ENCODE assay signal across 11 mouse cellular contexts in the genomic region with DNA sequence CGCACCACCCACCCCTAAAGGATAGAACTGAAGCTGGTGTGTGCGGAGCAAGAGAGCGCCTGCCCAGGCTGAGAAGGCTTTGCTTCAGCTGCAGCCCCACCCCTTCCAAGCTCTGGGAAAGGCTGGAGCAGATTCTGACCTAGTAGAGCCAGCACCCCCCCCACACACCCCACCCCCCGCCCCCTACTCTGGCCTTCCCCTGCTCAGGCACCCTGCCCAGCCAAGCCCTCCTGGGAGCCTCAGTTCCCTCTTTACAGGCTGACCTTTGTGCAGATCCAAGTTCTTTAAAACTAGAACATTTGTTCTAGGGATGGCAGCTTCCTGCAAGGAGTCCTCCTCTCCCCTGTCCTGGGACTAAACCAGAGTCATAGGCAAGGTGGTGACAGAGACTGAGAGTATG. TPM values are rescaled to one million over a fixed set of nuclear protein-coding genes. Genes with fewer than 3 reads are reported as not detected.
A peak's percentile ranks its signal among the peaks of the same experiment; 100 is the strongest.
DNase-seq lines count a peak whose midpoint lies in the region; ATAC-seq and TF ChIP-seq lines count a peak whose summit lies in the region.
"Had no signal": no experiment of that assay in that cellular context is flagged by ENCODE, and none has a peak within 500 bp of the region (broad histone marks: within the 10 kb centered on the region; RNA-seq: fewer than 3 reads in every experiment).

No protein-coding gene starts in this region.

- no peak for TF ChIP-seq POLR2A in limb, embryonic 14.5 days (IDR thresholded peaks at IDR 0.05; ENCODE audit: borderline replicate concordance, extremely low read depth, insufficient read depth, insufficient read length)

- no peak for ATAC-seq in hindbrain, embryonic 15.5 days (ENCODE audit: low FRiP score, low read depth)
- ATAC-seq in hindbrain, embryonic 14.5 days (ENCODE audit: low FRiP score) = no peak
- ATAC-seq in intestine, embryonic 14.5 days (replicated peaks; ENCODE audit: low FRiP score, low TSS enrichment, low read depth) = no peak
- ATAC-seq in limb, embryonic 14.5 days (ENCODE audit: low FRiP score, low read depth) = no peak
- no peak for ATAC-seq in forebrain, embryonic 11.5 days (replicated peaks; ENCODE audit: low FRiP score)

- no peak overlapping the region for H3K27ac ChIP-seq in hindbrain, embryonic 15.5 days (replicated peaks)
- H3K27ac ChIP-seq in hindbrain, embryonic 14.5 days = no peak overlapping the region
- peak overlapping the region; percentile 83 for H3K27ac ChIP-seq in gastrocnemius, adult 2 months
- H3K27ac ChIP-seq in intestine, embryonic 14.5 days (ENCODE audit: low read depth) = no peak overlapping the region
- no peak overlapping the region for H3K27ac ChIP-seq in limb, embryonic 14.5 days (replicated peaks; ENCODE audit: low read depth, low read length)
- H3K27ac ChIP-seq in forebrain, embryonic 11.5 days (ENCODE audit: low read depth, low read length) = no peak overlapping the region
- H3K27ac ChIP-seq: neural tube, embryonic 13.5 days had no signal

- H3K4me1 ChIP-seq in hindbrain, embryonic 15.5 days (replicated peaks) = peaks cover 28% of the 10 kb centered on the region
- no peaks in the 10 kb centered on the region; the same call in 1 of the 2 replicates for H3K4me1 ChIP-seq in hindbrain, embryonic 14.5 days (replicated peaks; ENCODE audit: control insufficient read depth, insufficient read depth, low read length)
- H3K4me1 ChIP-seq in intestine, embryonic 14.5 days (replicated peaks; ENCODE audit: control insufficient read depth, insufficient read depth, low read length) = peaks cover 15% of the 10 kb centered on the region
- H3K4me1 ChIP-seq in limb, embryonic 14.5 days (ENCODE audit: control insufficient read depth, insufficient read depth, low read length) = peaks cover 26% of the 10 kb centered on the region
- peaks cover 12% of the 10 kb centered on the region for H3K4me1 ChIP-seq in forebrain, embryonic 11.5 days (replicated peaks; ENCODE audit: control insufficient read depth, insufficient read depth, low read length)

- 0 out of 2 replicates have a peak overlapping the region, but pooled peaks have one; percentile 100 for H3K4me2 ChIP-seq in hindbrain, embryonic 15.5 days
- no peak overlapping the region for H3K4me2 ChIP-seq in hindbrain, embryonic 14.5 days (replicated peaks)
- 0 out of 2 replicates have a peak overlapping the region, but pooled peaks have one; percentile 100 for H3K4me2 ChIP-seq in intestine, embryonic 14.5 days (ENCODE audit: low read length)
- H3K4me2 ChIP-seq in limb, embryonic 14.5 days (replicated peaks; ENCODE audit: low read depth, low read length, severe bottlenecking) = 0 out of 2 replicates have a peak overlapping the region, but pooled peaks have one; percentile 10
- no peak overlapping the region for H3K4me2 ChIP-seq in forebrain, embryonic 11.5 days (ENCODE audit: low read depth, low read length, severe bottlenecking)

- intact Hi-C loops in gastrocnemius, adult 2 months (cut with DNase I) = no loop called here

- no peak overlapping the region for H3K4me3 ChIP-seq in hindbrain, embryonic 15.5 days
- no peak overlapping the region for H3K4me3 ChIP-seq in hindbrain, embryonic 14.5 days (replicated peaks; ENCODE audit: low read length)
- peak overlapping the region; percentile 77 for H3K4me3 ChIP-seq in gastrocnemius, adult 2 months
- H3K4me3 ChIP-seq in intestine, embryonic 14.5 days (ENCODE audit: low read depth, low read length) = no peak overlapping the region
- H3K4me3 ChIP-seq in limb, embryonic 14.5 days (replicated peaks; ENCODE audit: low read length) = no peak overlapping the region
- H3K4me3 ChIP-seq in forebrain, embryonic 11.5 days (ENCODE audit: low read depth, low read length) = no peak overlapping the region

- WGBS in hindbrain, embryonic 15.5 days = 44% methylated on average over 4 of the region's 4 CpGs
- WGBS in hindbrain, embryonic 14.5 days = 39% methylated on average over 4 of the region's 4 CpGs
- 42% methylated on average over 4 of the region's 4 CpGs for WGBS in intestine, embryonic 14.5 days
- 48% methylated on average over 4 of the region's 4 CpGs for WGBS in limb, embryonic 14.5 days
- 52% methylated on average over 4 of the region's 4 CpGs for WGBS in forebrain, embryonic 11.5 days

- peaks cover 25% of the 10 kb centered on the region for H3K27me3 ChIP-seq in hindbrain, embryonic 15.5 days
- H3K27me3 ChIP-seq in hindbrain, embryonic 14.5 days (ENCODE audit: control insufficient read depth, insufficient read depth, low read length) = peaks cover 36% of the 10 kb centered on the region
- no peaks in the 10 kb centered on the region for H3K27me3 ChIP-seq in intestine, embryonic 14.5 days (replicated peaks; ENCODE audit: control insufficient read depth, insufficient read depth, low read length)
- H3K27me3 ChIP-seq in limb, embryonic 14.5 days (ENCODE audit: control insufficient read depth, insufficient read depth, low read length) = no peaks in the 10 kb centered on the region
- peaks cover 30% of the 10 kb centered on the region for H3K27me3 ChIP-seq in forebrain, embryonic 11.5 days (ENCODE audit: control insufficient read depth, insufficient read depth, low read length)

- no peaks in the 10 kb centered on the region for H3K9me3 ChIP-seq in hindbrain, embryonic 15.5 days
- H3K9me3 ChIP-seq in hindbrain, embryonic 14.5 days (ENCODE audit: control insufficient read depth, low read length) = no peaks in the 10 kb centered on the region
- H3K9me3 ChIP-seq in intestine, embryonic 14.5 days (ENCODE audit: control insufficient read depth, low read length) = no peaks in the 10 kb centered on the region
- H3K9me3 ChIP-seq in limb, embryonic 14.5 days (ENCODE audit: control insufficient read depth, low read length) = no peaks in the 10 kb centered on the region
- H3K9me3 ChIP-seq in forebrain, embryonic 11.5 days (ENCODE audit: control insufficient read depth, low read length) = no peaks in the 10 kb centered on the region
- H3K9me3 ChIP-seq: neural tube, embryonic 13.5 days had no signal

- DNase-seq in hindbrain, embryonic 14.5 days (ENCODE audit: low spot score) = no peak
- peak; percentile 85 for DNase-seq in gastrocnemius, adult 2 months
- DNase-seq in intestine, embryonic 14.5 days (ENCODE audit: low spot score) = no peak
- no peak for DNase-seq in limb, embryonic 14.5 days (ENCODE audit: low spot score)
- DNase-seq in thymus, postnatal 4 days = no peak
- DNase-seq in left cerebral cortex, adult 8-10 months (ENCODE audit: low spot score in 2 of 2) = no peak
- no peak for DNase-seq in forebrain, embryonic 11.5 days (ENCODE audit: low spot score)
- DNase-seq: lung, postnatal 10 days had no signal

- no peak for TF ChIP-seq CTCF in gastrocnemius, adult 2 months (IDR thresholded peaks at IDR 0.05)

- H3K36me3 ChIP-seq in hindbrain, embryonic 15.5 days = no peaks in the 10 kb centered on the region
- H3K36me3 ChIP-seq in hindbrain, embryonic 14.5 days (replicated peaks; ENCODE audit: control insufficient read depth, insufficient read depth) = no peaks in the 10 kb centered on the region
- H3K36me3 ChIP-seq in intestine, embryonic 14.5 days (ENCODE audit: control insufficient read depth, insufficient read depth, low read length) = no peaks in the 10 kb centered on the region; the same call in 1 of the 2 replicates
- H3K36me3 ChIP-seq in limb, embryonic 14.5 days (ENCODE audit: control insufficient read depth, insufficient read depth, low read length) = peaks cover 3% of the 10 kb centered on the region
- H3K36me3 ChIP-seq in forebrain, embryonic 11.5 days (ENCODE audit: control insufficient read depth, insufficient read depth, low read length) = no peaks in the 10 kb centered on the region
- H3K36me3 ChIP-seq: neural tube, embryonic 13.5 days had no signal

- no peak overlapping the region for H3K9ac ChIP-seq in hindbrain, embryonic 15.5 days
- no peak overlapping the region for H3K9ac ChIP-seq in hindbrain, embryonic 14.5 days
- H3K9ac ChIP-seq in intestine, embryonic 14.5 days (ENCODE audit: low read length) = no peak overlapping the region
- H3K9ac ChIP-seq in limb, embryonic 14.5 days (ENCODE audit: low read depth, low read length, severe bottlenecking) = no peak overlapping the region
- H3K9ac ChIP-seq in forebrain, embryonic 11.5 days (ENCODE audit: low read length) = no peak overlapping the region
- H3K9ac ChIP-seq: neural tube, embryonic 13.5 days had no signal

RNA-seq across cellular contexts. Expression of gene Ybx2, which starts 1.8 kb away (rescaled TPM):
- 6.7 and 6.8 TPM in 2 replicates for polyA plus RNA-seq in hindbrain, embryonic 15.5 days (2015; fragmentation: Nextera tagmentation; extraction: Ambion mirVana)
- polyA plus RNA-seq in hindbrain, embryonic 14.5 days (2014; fragmentation: Nextera tagmentation; extraction: Ambion mirVana) = 7.1 and 7.3 TPM in 2 replicates
- 10 to 100 TPM in 1 of 2 experiments, 1 to 10 TPM in 1; 8.0 to 16.5 TPM for total RNA-seq in gastrocnemius, adult 2 months (2021)
- 4.6 and 4.8 TPM in 2 replicates for polyA plus RNA-seq in intestine, embryonic 14.5 days (2014; fragmentation: Nextera tagmentation; extraction: Ambion mirVana)
- 70.1 and 92.8 TPM in 2 replicates for polyA plus RNA-seq in limb, embryonic 14.5 days (2012; rRNA removed)
- polyA plus RNA-seq in limb, embryonic 14.5 days (2014; fragmentation: Nextera tagmentation; extraction: Ambion mirVana) = 7.2 and 10.2 TPM in 2 replicates
- total RNA-seq in left cerebral cortex, adult 8-10 months (2022) = 1 to 10 TPM; 5.1 to 9.6 (median 6.1) TPM
- polyA plus RNA-seq in forebrain, embryonic 11.5 days (2014; fragmentation: Nextera tagmentation; extraction: Ambion mirVana) = 7.1 and 10.1 TPM in 2 replicates

RNA-seq across cellular contexts. Expression of gene Slc2a4, which starts 10.6 kb away (rescaled TPM):
- polyA plus RNA-seq in hindbrain, embryonic 15.5 days (2015; fragmentation: Nextera tagmentation; extraction: Ambion mirVana) = 3.4 and 4.1 TPM in 2 replicates
- 2.2 and 2.3 TPM in 2 replicates for polyA plus RNA-seq in hindbrain, embryonic 14.5 days (2014; fragmentation: Nextera tagmentation; extraction: Ambion mirVana)
- 100 to 1,000 TPM; 494 to 503 TPM for total RNA-seq in gastrocnemius, adult 2 months (2021)
- polyA plus RNA-seq in intestine, embryonic 14.5 days (2014; fragmentation: Nextera tagmentation; extraction: Ambion mirVana) = 25.8 and 32.2 TPM in 2 replicates
- 31.0 and 40.4 TPM in 2 replicates for polyA plus RNA-seq in limb, embryonic 14.5 days (2012; rRNA removed)
- polyA plus RNA-seq in limb, embryonic 14.5 days (2014; fragmentation: Nextera tagmentation; extraction: Ambion mirVana) = 19.3 and 20.9 TPM in 2 replicates
- 1 to 10 TPM; 4.8 to 5.4 (median 5.1) TPM for total RNA-seq in left cerebral cortex, adult 8-10 months (2022)
- 13.7 and 14.8 TPM in 2 replicates for polyA plus RNA-seq in forebrain, embryonic 11.5 days (2014; fragmentation: Nextera tagmentation; extraction: Ambion mirVana)

RNA-seq across cellular contexts. Expression of gene Eif5a, which starts 15.6 kb away (rescaled TPM):
- polyA plus RNA-seq in hindbrain, embryonic 15.5 days (2015; fragmentation: Nextera tagmentation; extraction: Ambion mirVana) = 1,083 and 1,119 TPM in 2 replicates
- 1,061 and 1,077 TPM in 2 replicates for polyA plus RNA-seq in hindbrain, embryonic 14.5 days (2014; fragmentation: Nextera tagmentation; extraction: Ambion mirVana)
- total RNA-seq in gastrocnemius, adult 2 months (2021) = 100 to 1,000 TPM; 413 to 433 TPM
- 1,854 and 1,877 TPM in 2 replicates for polyA plus RNA-seq in intestine, embryonic 14.5 days (2014; fragmentation: Nextera tagmentation; extraction: Ambion mirVana)
- polyA plus RNA-seq in limb, embryonic 14.5 days (2012; rRNA removed) = 1,009 and 1,079 TPM in 2 replicates
- 1,556 and 1,603 TPM in 2 replicates for polyA plus RNA-seq in limb, embryonic 14.5 days (2014; fragmentation: Nextera tagmentation; extraction: Ambion mirVana)
- 100 to 1,000 TPM; 413 to 430 (median 416) TPM for total RNA-seq in left cerebral cortex, adult 8-10 months (2022)
- polyA plus RNA-seq in forebrain, embryonic 11.5 days (2014; fragmentation: Nextera tagmentation; extraction: Ambion mirVana) = 2,045 and 2,063 TPM in 2 replicates

RNA-seq across cellular contexts. Expression of gene Gps2, which starts 23.7 kb away (rescaled TPM):
- polyA plus RNA-seq in hindbrain, embryonic 15.5 days (2015; fragmentation: Nextera tagmentation; extraction: Ambion mirVana) = 68.4 and 69.9 TPM in 2 replicates
- 50.4 and 56.5 TPM in 2 replicates for polyA plus RNA-seq in hindbrain, embryonic 14.5 days (2014; fragmentation: Nextera tagmentation; extraction: Ambion mirVana)
- 10 to 100 TPM; 47.1 to 49.6 TPM for total RNA-seq in gastrocnemius, adult 2 months (2021)
- 71.2 and 72.3 TPM in 2 replicates for polyA plus RNA-seq in intestine, embryonic 14.5 days (2014; fragmentation: Nextera tagmentation; extraction: Ambion mirVana)
- polyA plus RNA-seq in limb, embryonic 14.5 days (2012; rRNA removed) = 94.0 and 110 TPM in 2 replicates
- 67.3 and 74.4 TPM in 2 replicates for polyA plus RNA-seq in limb, embryonic 14.5 days (2014; fragmentation: Nextera tagmentation; extraction: Ambion mirVana)
- 10 to 100 TPM; 27.1 to 37.6 (median 32.4) TPM for total RNA-seq in left cerebral cortex, adult 8-10 months (2022)
- polyA plus RNA-seq in forebrain, embryonic 11.5 days (2014; fragmentation: Nextera tagmentation; extraction: Ambion mirVana) = 99.2 and 106 TPM in 2 replicates

RNA-seq across cellular contexts. Expression of gene Cldn7, which starts 27.2 kb away (rescaled TPM):
- polyA plus RNA-seq in hindbrain, embryonic 15.5 days (2015; fragmentation: Nextera tagmentation; extraction: Ambion mirVana) = 0.34 and 1.0 TPM in 2 replicates
- polyA plus RNA-seq in hindbrain, embryonic 14.5 days (2014; fragmentation: Nextera tagmentation; extraction: Ambion mirVana) = 0.32 and 0.47 TPM in 2 replicates
- total RNA-seq in gastrocnemius, adult 2 months (2021) = not detected
- 425 and 461 TPM in 2 replicates for polyA plus RNA-seq in intestine, embryonic 14.5 days (2014; fragmentation: Nextera tagmentation; extraction: Ambion mirVana)
- polyA plus RNA-seq in limb, embryonic 14.5 days (2012; rRNA removed) = 6.3 and 8.7 TPM in 2 replicates
- 6.1 and 7.6 TPM in 2 replicates for polyA plus RNA-seq in limb, embryonic 14.5 days (2014; fragmentation: Nextera tagmentation; extraction: Ambion mirVana)
- total RNA-seq in left cerebral cortex, adult 8-10 months (2022) = not detected
- polyA plus RNA-seq in forebrain, embryonic 11.5 days (2014; fragmentation: Nextera tagmentation; extraction: Ambion mirVana) = 3.2 and 6.4 TPM in 2 replicates
- total RNA-seq: CH12.LX had no signal

Comparison
In these comparisons a context has a peak if more than half of its experiments do, and no peak if none do; other contexts are left out.
1. H3K4me2 ChIP-seq: peak in hindbrain, embryonic 15.5 days (single experiment), intestine, embryonic 14.5 days (single experiment) and limb, embryonic 14.5 days (single experiment); none in hindbrain, embryonic 14.5 days (single experiment) and forebrain, embryonic 11.5 days (single experiment).